26 mouse cellular contexts compared by ENCODE assay signal in genomic region chr4:98728716-98729115, GRCm38 (mm10). TPM values are rescaled to one million over a fixed set of nuclear protein-coding genes. Genes with fewer than 3 reads are reported as not detected.
"Had no signal": no experiment of that assay in that cellular context is flagged by ENCODE, and none has a peak within 500 bp of the region (broad histone marks: within the 10 kb centered on the region; RNA-seq: fewer than 3 reads in every experiment).

No protein-coding gene starts in this region.

- H3K36me3 ChIP-seq: liver, embryonic 13.5 days; midbrain, embryonic 12.5 days; midbrain, embryonic 15.5 days; neural tube, embryonic 12.5 days; neural tube, embryonic 15.5 days had no signal

- H3K9me3 ChIP-seq: limb, embryonic 13.5 days; liver, embryonic 13.5 days; midbrain, embryonic 12.5 days; midbrain, embryonic 15.5 days; neural tube, embryonic 12.5 days; neural tube, embryonic 15.5 days had no signal

- H3K4me3 ChIP-seq: layer of hippocampus, adult 2 months; liver, embryonic 13.5 days; neural tube, embryonic 12.5 days had no signal

- DNase-seq: kidney, adult 9 months; kidney, postnatal 25 days; layer of hippocampus, adult 9-11 months; liver; liver, embryonic 13.5 days; lung, adult 2 months; lung, postnatal 14 days; lung, postnatal 4 days; right cerebral cortex, adult 18-20 months; right cerebral cortex, postnatal 14 days; right cerebral cortex, postnatal 4 days; thymus, postnatal 25 days had no signal

- ATAC-seq: midbrain, embryonic 15.5 days had no signal

- H3K9ac ChIP-seq: liver, embryonic 13.5 days; midbrain, embryonic 12.5 days; midbrain, embryonic 15.5 days; neural tube, embryonic 12.5 days; neural tube, embryonic 15.5 days had no signal

- H3K27ac ChIP-seq: kidney, postnatal 0 days; layer of hippocampus, adult 2 months; limb, embryonic 13.5 days; liver, embryonic 13.5 days; midbrain, embryonic 12.5 days; midbrain, embryonic 15.5 days; neural tube, embryonic 12.5 days; neural tube, embryonic 15.5 days; stomach, postnatal 0 days had no signal

- H3K4me2 ChIP-seq: liver, embryonic 13.5 days had no signal

RNA-seq across cellular contexts. Expression of gene L1td1, which starts 2.2 kb away (rescaled TPM):
- total RNA-seq: layer of hippocampus, adult 2 months; layer of hippocampus, postnatal 25 days; left cerebral cortex, postnatal 25 days; megakaryocyte progenitor cell, adult 5-6 weeks had no signal
- polyA plus RNA-seq: large intestine, adult 2 months; liver, embryonic 13.5 days; liver, embryonic 16.5 days; midbrain, embryonic 15.5 days; neural tube, embryonic 12.5 days; neural tube, embryonic 15.5 days; stomach, postnatal 0 days; thymus, postnatal 0 days had no signal
